Mouse (Mus musculus): ENCODE measurements around the gene Esp23. TPM values are rescaled to one million over a fixed set of nuclear protein-coding genes. Genes with fewer than 3 reads are reported as not detected.

Gene Esp23
- total RNA-seq (2023), result not detected

GRCm38 (mm10) chr17:39076937-39077336, at the start of gene Esp23:
Esp23 (minus strand) TSS chr17:39077037.

GRCm38 (mm10) chr17:39095034-39095433, 18.2 kb upstream of the Esp23 start, which contains the start of gene Esp22:
Esp22 (plus strand) TSS chr17:39095334.

DNA sequence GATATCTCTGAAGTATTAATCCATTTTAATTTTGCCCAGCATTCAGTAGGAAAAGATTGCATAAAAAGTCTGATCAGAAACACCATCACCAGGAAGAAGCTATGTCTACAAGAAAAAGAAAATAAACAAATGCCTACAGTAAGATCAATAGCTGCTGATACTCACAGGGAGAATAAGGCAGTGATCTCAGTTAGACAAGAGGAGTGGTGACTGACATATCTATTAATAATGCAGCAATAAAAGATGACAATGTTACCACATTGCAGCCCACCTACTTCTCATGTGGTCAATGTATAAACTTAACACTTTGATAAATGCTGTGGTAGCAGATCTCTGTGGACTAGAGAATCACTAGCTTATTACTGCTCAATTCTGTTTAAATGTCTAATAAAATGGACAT, 33.6 kb downstream of the Esp23 start, which contains the start of gene Gm21903:
Gene Gm21903, minus strand, starts transcription at position 101 of the 400 bp plus-strand sequence.

DNA sequence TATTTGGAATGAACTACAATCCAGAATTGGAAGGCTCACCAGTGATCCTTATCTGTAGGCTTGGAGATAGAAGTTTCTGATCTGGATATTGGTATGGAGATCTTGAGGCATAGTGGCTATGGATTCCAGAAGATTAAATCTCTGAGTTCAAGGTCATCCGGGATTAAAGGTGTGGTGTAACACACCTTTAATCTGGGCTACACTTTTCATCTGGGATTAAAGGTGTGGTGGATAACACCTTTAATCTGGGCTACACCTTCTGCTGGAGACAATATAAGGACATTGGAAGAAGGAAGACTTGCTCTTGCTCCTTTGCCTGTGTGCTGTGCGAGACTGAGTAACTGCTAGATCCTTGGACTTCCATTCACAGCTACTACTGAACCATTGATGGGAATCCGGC, 40.4 kb downstream of the Esp23 start, which contains the start of gene Esp24:
Gene Esp24, plus strand, starts transcription at position 301 of the 400 bp plus-strand sequence.

Other genes with a start within 250 kb of the Esp23 start
- gene Esp24, start 40.3 kb downstream of the Esp23 start, total RNA-seq (2023), result not detected
- gene Gm21903, start 33.7 kb downstream of the Esp23 start, total RNA-seq (2023), result not detected
- gene Esp22, start 18.3 kb upstream of the Esp23 start, total RNA-seq (2023), result not detected

All from CD4-positive naive resting alpha-beta T cell, adult 57 days (primary cell).